In the genomic region with DNA sequence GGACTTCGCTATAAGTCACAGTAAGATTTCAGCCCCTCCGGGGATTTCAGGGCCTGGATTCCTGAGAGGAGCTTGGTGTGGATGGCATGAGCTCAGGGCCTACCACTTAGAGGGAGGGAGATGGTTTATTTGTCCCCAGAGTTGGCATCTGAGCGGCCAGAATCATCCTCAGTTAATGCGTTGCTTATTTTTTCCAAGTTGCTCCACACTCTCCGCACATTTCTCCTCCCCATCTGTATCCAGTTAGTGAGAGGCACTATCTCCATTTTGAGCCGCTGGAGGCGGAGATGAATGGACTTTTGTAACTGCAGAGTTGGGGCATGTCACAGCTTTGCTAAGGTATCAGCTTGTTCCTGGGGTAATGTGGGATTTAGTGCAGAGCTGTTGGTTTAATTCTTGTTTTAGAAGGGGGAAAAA, we compare ENCODE assay signal across 7 mouse cellular contexts. TPM values are rescaled to one million over a fixed set of nuclear protein-coding genes. Genes with fewer than 3 reads are reported as not detected.
DNase-seq lines count a peak whose midpoint lies in the region; ATAC-seq and TF ChIP-seq lines count a peak whose summit lies in the region.

No protein-coding gene starts in this region.

- H3K4me2 ChIP-seq in forebrain, embryonic 11.5 days (ENCODE audit: low read depth, low read length, severe bottlenecking), result peak overlapping the region; percentile 84
- peak overlapping the region; percentile 96 for H3K4me2 ChIP-seq in limb, embryonic 13.5 days (replicated peaks)
- H3K4me2 ChIP-seq in stomach, embryonic 16.5 days (ENCODE audit: low read depth, low read length), result peak overlapping the region; percentile 95

- no peak for TF ChIP-seq CTCF in spleen, adult 2 months (IDR thresholded peaks at IDR 0.05; ENCODE audit: extremely low read depth, insufficient read depth, insufficient read length, insufficient replicate concordance)

- H3K36me3 ChIP-seq in spleen, adult 2 months (ENCODE audit: control insufficient read depth, insufficient read depth, low read length), result no peaks in the 10 kb centered on the region
- H3K36me3 ChIP-seq in forebrain, embryonic 11.5 days (ENCODE audit: control insufficient read depth, insufficient read depth, low read length), result no peaks in the 10 kb centered on the region
- H3K36me3 ChIP-seq in limb, embryonic 13.5 days, result peaks cover 3% of the 10 kb centered on the region; the same call in 1 of the 2 replicates
- no peaks in the 10 kb centered on the region for H3K36me3 ChIP-seq in stomach, embryonic 16.5 days (ENCODE audit: control insufficient read depth, insufficient read depth, low read length)

- peak overlapping the region; percentile 46; the same call in 1 of the 2 replicates for H3K4me3 ChIP-seq in spleen, adult 2 months (ENCODE audit: extremely low read depth, insufficient read depth, insufficient read length)
- H3K4me3 ChIP-seq in forebrain, embryonic 11.5 days (ENCODE audit: low read depth, low read length), result peak overlapping the region; percentile 83
- peak overlapping the region; percentile 93 for H3K4me3 ChIP-seq in limb, embryonic 13.5 days
- peak overlapping the region; percentile 68 for H3K4me3 ChIP-seq in stomach, embryonic 16.5 days (replicated peaks; ENCODE audit: low read length)

- DNase-seq in spleen, adult 2 months (ENCODE audit: low read depth in 1 of 2, low spot score in 2 of 2), result no peak
- DNase-seq in spleen, adult 18-20 months, result no peak
- no peak for DNase-seq in forebrain, embryonic 11.5 days (ENCODE audit: low spot score)
- no peak for DNase-seq in layer of hippocampus, adult 8-10 months (ENCODE audit: low spot score in 2 of 2)
- no peak for DNase-seq in layer of hippocampus, adult 9-11 months

- ATAC-seq in forebrain, embryonic 11.5 days (replicated peaks; ENCODE audit: low FRiP score), result no peak
- no peak for ATAC-seq in limb, embryonic 13.5 days (ENCODE audit: low FRiP score, low read depth)
- ATAC-seq in stomach, embryonic 16.5 days (ENCODE audit: insufficient read depth, low FRiP score), result no peak

- peak overlapping the region; percentile 84 for H3K27ac ChIP-seq in spleen, adult 2 months (ENCODE audit: insufficient read depth, low read length)
- H3K27ac ChIP-seq in forebrain, embryonic 11.5 days (ENCODE audit: low read depth, low read length), result no peak overlapping the region
- peak overlapping the region; percentile 98 for H3K27ac ChIP-seq in limb, embryonic 13.5 days
- H3K27ac ChIP-seq in stomach, embryonic 16.5 days (ENCODE audit: low read length), result peak overlapping the region; percentile 95

- no peaks in the 10 kb centered on the region for H3K27me3 ChIP-seq in spleen, adult 2 months (ENCODE audit: control insufficient read depth, insufficient read depth, low read length)
- no peaks in the 10 kb centered on the region for H3K27me3 ChIP-seq in forebrain, embryonic 11.5 days (ENCODE audit: control insufficient read depth, insufficient read depth, low read length)
- no peaks in the 10 kb centered on the region for H3K27me3 ChIP-seq in limb, embryonic 13.5 days
- H3K27me3 ChIP-seq in stomach, embryonic 16.5 days (ENCODE audit: control insufficient read depth, insufficient read depth, low read length), result no peaks in the 10 kb centered on the region

- H3K4me1 ChIP-seq in spleen, adult 2 months (ENCODE audit: control insufficient read depth, insufficient read depth, insufficient read length), result peaks cover 20% of the 10 kb centered on the region; the same call in 1 of the 2 replicates
- peaks cover 18% of the 10 kb centered on the region for H3K4me1 ChIP-seq in forebrain, embryonic 11.5 days (replicated peaks; ENCODE audit: control insufficient read depth, insufficient read depth, low read length)
- peaks cover 62% of the 10 kb centered on the region for H3K4me1 ChIP-seq in limb, embryonic 13.5 days
- peaks cover 45% of the 10 kb centered on the region for H3K4me1 ChIP-seq in stomach, embryonic 16.5 days (ENCODE audit: control insufficient read depth, insufficient read depth, low read length)

- H3K9me3 ChIP-seq in forebrain, embryonic 11.5 days (ENCODE audit: control insufficient read depth, low read length), result no peaks in the 10 kb centered on the region
- no peaks in the 10 kb centered on the region for H3K9me3 ChIP-seq in limb, embryonic 13.5 days
- no peaks in the 10 kb centered on the region for H3K9me3 ChIP-seq in stomach, embryonic 16.5 days (replicated peaks; ENCODE audit: control insufficient read depth, low read length)

- 28% methylated on average over 7 of the region's 7 CpGs for WGBS in spleen, adult 2 months
- 9% methylated on average over 7 of the region's 7 CpGs for WGBS in forebrain, embryonic 11.5 days
- 1% methylated on average over 7 of the region's 7 CpGs for WGBS in limb, embryonic 13.5 days
- under 1% methylated on average over 7 of the region's 7 CpGs for WGBS in stomach, embryonic 16.5 days

- TF ChIP-seq POLR2A in spleen, adult 2 months (IDR thresholded peaks at IDR 0.05; ENCODE audit: low read depth, low read length), result no peak

- peak overlapping the region; percentile 98 for H3K9ac ChIP-seq in forebrain, embryonic 11.5 days (ENCODE audit: low read length)
- peak overlapping the region; percentile 99 for H3K9ac ChIP-seq in limb, embryonic 13.5 days
- peak overlapping the region; percentile 88 for H3K9ac ChIP-seq in stomach, embryonic 16.5 days (ENCODE audit: low read length)

RNA-seq across cellular contexts. Expression of a gene that starts 49.3 kb away (rescaled TPM):
- 0.93 and 1.1 TPM in 2 replicates for polyA plus RNA-seq in spleen, adult 2 months (2012; rRNA removed)
- 0.16 and 0.24 TPM in 2 replicates for polyA plus RNA-seq in forebrain, embryonic 11.5 days (2014; fragmentation: Nextera tagmentation; extraction: Ambion mirVana)
- polyA plus RNA-seq in limb, embryonic 13.5 days (2015; fragmentation: Nextera tagmentation; extraction: Ambion mirVana), result 0.14 and 0.23 TPM in 2 replicates
- 0.10 TPM in 1 of 2 replicates, not detected in the other for polyA plus RNA-seq in stomach, embryonic 16.5 days (2015; fragmentation: Nextera tagmentation; extraction: Ambion mirVana)
- total RNA-seq in layer of hippocampus, adult 8-10 months (2022), result not detected
